8 mouse cellular contexts compared by ENCODE assay signal in the genomic region with DNA sequence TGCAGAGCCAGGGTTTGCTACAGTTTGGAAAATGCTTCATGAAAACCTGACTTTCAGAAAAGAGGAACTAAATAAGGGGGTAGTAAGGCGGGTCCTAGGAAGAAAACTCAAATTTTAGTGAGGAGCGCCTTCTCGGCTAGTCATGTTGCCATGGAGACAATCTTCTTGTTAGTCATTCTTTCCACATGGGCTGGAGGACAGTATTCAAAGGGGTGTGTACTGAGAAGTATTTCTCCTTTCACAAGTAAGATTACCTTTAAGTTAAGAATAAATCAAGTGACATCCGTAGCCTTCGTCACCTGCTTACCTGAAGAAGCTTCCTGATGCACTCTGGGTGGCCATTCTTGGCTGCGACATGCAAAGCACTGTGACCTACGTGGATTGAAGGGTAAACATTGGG. TPM values are rescaled to one million over a fixed set of nuclear protein-coding genes. Genes with fewer than 3 reads are reported as not detected.
DNase-seq lines count a peak whose midpoint lies in the region; ATAC-seq and TF ChIP-seq lines count a peak whose summit lies in the region.
"Had no signal": no experiment of that assay in that cellular context is flagged by ENCODE, and none has a peak within 500 bp of the region (broad histone marks: within the 10 kb centered on the region; RNA-seq: fewer than 3 reads in every experiment).

No protein-coding gene starts in this region.

- peak overlapping the region; percentile 60 for H3K27ac ChIP-seq in kidney, embryonic 16.5 days (ENCODE audit: low read length)
- H3K27ac ChIP-seq in embryonic facial prominence, embryonic 13.5 days: peak overlapping the region; percentile 97
- H3K27ac ChIP-seq in gastrocnemius, adult 2 months: no peak overlapping the region
- H3K27ac ChIP-seq: left cerebral cortex, adult 2 months had no signal

- ATAC-seq in kidney, embryonic 16.5 days (ENCODE audit: low FRiP score, low TSS enrichment): no peak
- ATAC-seq in embryonic facial prominence, embryonic 13.5 days (ENCODE audit: insufficient number of reproducible peaks, insufficient read depth, low FRiP score, low TSS enrichment, low read depth): no peak
- peak; percentile 47; the same call in 1 of the 2 replicates for ATAC-seq in megakaryocyte, adult 5-6 weeks (ENCODE audit: poor library complexity, severe bottlenecking)

- 83% methylated on average over 7 of the region's 7 CpGs for WGBS in kidney, embryonic 16.5 days
- 50% methylated on average over 7 of the region's 7 CpGs for WGBS in embryonic facial prominence, embryonic 13.5 days

- peaks cover 9% of the 10 kb centered on the region for H3K36me3 ChIP-seq in kidney, embryonic 16.5 days (ENCODE audit: insufficient read depth, low read length)
- peaks cover 13% of the 10 kb centered on the region for H3K36me3 ChIP-seq in embryonic facial prominence, embryonic 13.5 days

- no peaks in the 10 kb centered on the region for H3K27me3 ChIP-seq in kidney, embryonic 16.5 days (ENCODE audit: insufficient read depth, low read length)
- no peaks in the 10 kb centered on the region for H3K27me3 ChIP-seq in embryonic facial prominence, embryonic 13.5 days

- H3K4me3 ChIP-seq in kidney, embryonic 16.5 days (ENCODE audit: low read length): no peak overlapping the region
- no peak overlapping the region for H3K4me3 ChIP-seq in embryonic facial prominence, embryonic 13.5 days
- H3K4me3 ChIP-seq in gastrocnemius, adult 2 months: no peak overlapping the region
- H3K4me3 ChIP-seq: left cerebral cortex, adult 2 months had no signal

- H3K9ac ChIP-seq in kidney, embryonic 16.5 days (replicated peaks; ENCODE audit: low read length): no peak overlapping the region
- H3K9ac ChIP-seq in embryonic facial prominence, embryonic 13.5 days: no peak overlapping the region

- peaks cover 6% of the 10 kb centered on the region; the same call in 1 of the 2 replicates for H3K9me3 ChIP-seq in kidney, embryonic 16.5 days (ENCODE audit: low read length)
- H3K9me3 ChIP-seq in embryonic facial prominence, embryonic 13.5 days: peaks cover 7% of the 10 kb centered on the region; the same call in 1 of the 2 replicates

- TF ChIP-seq CTCF in gastrocnemius, adult 2 months (IDR thresholded peaks at IDR 0.05): no peak

- DNase-seq in kidney, adult 9 months: no peak
- peak; percentile 51 for DNase-seq in NIH3T3 (ENCODE audit: low read depth)
- no peak for DNase-seq in urinary bladder, adult 18-20 months (ENCODE audit: low spot score in 2 of 2)
- no peak for DNase-seq in gastrocnemius, adult 2 months

- no peak overlapping the region for H3K4me2 ChIP-seq in kidney, embryonic 16.5 days (replicated peaks; ENCODE audit: low read depth, low read length)
- H3K4me2 ChIP-seq in embryonic facial prominence, embryonic 13.5 days: peak overlapping the region; percentile 33; the same call in 1 of the 2 replicates

- peaks cover 5% of the 10 kb centered on the region for H3K4me1 ChIP-seq in kidney, embryonic 16.5 days (ENCODE audit: insufficient read depth, low read length)
- H3K4me1 ChIP-seq in embryonic facial prominence, embryonic 13.5 days: peaks cover 82% of the 10 kb centered on the region

- intact Hi-C loops in gastrocnemius, adult 2 months (cut with DNase I): no loop called here

RNA-seq across cellular contexts. Expression of a gene that starts 40.9 kb away (rescaled TPM):
- polyA plus RNA-seq in kidney, embryonic 16.5 days (2015; fragmentation: Nextera tagmentation; extraction: Ambion mirVana): not detected in 2 replicates
- not detected in 2 replicates for polyA plus RNA-seq in embryonic facial prominence, embryonic 13.5 days (2015; fragmentation: Nextera tagmentation; extraction: Ambion mirVana)
- total RNA-seq in megakaryocyte, adult 5-6 weeks (2015): not detected in 2 replicates
- not detected in 2 replicates for total RNA-seq in megakaryocyte, adult 5-6 weeks (2017)
- total RNA-seq in gastrocnemius, adult 2 months (2021): not detected
- total RNA-seq: left cerebral cortex, adult 2 months had no signal
